Mouse (Mus musculus) mouse embryonic stem cell (cell line): ENCODE measurements around the gene Rpl26.

Source experiments
- in situ Hi-C, 2 experiments: fragments of 300-500 bp; cut with MboI; formaldehyde crosslinking; loops; 1 replicate in 1 of 2; 3 replicates in 1 of 2; pipeline ENCODE4 v1.14.3; 2019 to 2020; ENCODE audit warnings: low sequenced_read_pairs in 2 of 2, low pct_unique_long_range_greater_than_20kb in 1 of 2, mixed read lengths in 1 of 2; ENCODE audit not compliant: unreplicated experiment in 1 of 2

Rpl26 gene

DNA sequence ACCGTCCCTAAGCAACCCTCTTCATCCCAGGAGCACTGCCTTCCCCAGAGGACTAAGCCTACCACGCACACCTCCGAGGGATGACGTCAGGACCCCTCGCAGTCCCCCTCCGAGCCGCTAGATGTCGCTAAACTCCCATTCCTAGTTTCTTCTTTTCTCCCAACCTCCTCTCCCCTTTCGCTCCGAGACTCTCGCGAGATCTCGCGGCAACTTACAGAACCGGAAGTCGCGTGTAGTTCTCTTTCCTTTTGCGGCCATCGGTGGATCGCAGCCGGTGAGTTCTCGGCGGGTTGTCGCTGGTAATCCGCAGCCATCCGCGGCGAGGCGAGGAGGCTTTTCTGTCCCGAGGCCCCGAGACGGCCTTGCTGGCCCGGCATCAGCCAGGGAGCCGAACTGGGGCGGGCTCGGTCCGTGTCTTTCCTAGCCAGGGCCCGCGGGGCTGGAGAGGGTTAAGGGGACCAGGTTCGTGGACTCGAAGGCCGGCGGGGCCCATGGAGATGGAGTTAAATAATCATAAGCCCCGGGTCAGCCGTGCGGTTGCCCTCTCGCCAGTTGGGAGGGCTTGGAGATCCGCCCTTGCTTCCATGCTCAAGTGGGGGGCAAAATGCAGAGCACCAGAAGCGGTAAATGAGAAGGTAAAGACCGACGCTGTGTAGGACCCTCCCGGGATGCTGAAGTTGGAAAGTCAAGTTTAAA is at the start of gene Rpl26:
Gene Rpl26, plus strand, starts transcription at position 233 of the 696 bp plus-strand sequence.
- in situ Hi-C loops, result loop anchor here in 1 of 2 experiments (5.0 kb wide), 1 partner anchor 71 kb away; no protein-coding TSS in a partner anchor

DNA sequence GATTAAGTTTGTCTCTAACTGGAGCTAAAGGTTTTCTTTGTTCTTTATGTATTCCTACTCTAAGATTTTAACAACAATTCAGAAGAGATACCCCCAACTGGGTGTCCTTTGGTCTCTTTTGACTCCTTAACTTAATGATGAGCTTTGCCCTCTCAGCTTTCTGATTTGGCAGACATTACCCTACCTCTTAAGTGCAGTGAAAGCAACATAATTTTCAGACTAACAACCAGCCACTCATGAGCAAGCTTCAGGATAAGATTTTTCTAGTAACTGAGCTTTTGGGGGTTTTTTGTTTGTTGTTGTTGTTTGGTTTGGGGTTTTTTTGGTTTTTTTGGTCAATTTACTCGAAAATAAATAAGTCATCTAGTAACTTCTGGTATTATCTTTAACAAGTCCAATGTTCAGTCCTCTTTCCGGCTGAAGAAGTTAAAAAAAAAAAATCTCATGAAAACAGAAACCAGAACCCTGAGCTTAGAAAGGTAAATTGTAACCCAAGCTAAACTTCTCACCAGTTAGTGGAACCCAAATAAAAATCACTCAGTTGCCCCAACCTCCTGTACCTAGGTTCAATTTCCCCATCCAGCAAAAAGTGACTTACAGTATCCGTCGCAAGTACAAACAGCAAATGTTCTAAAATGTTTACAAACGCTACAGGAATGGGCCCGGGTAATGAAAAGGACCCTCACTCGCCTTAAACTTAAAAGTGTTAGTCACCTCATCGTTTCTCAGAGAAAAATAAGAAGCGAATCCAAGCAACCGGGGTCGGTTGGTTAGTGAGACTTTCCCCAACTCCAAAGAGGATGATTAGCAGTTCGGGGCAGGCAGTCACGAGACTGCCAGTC is 49.5 kb upstream of the Rpl26 start:
- in situ Hi-C loops, result no loop called here

DNA sequence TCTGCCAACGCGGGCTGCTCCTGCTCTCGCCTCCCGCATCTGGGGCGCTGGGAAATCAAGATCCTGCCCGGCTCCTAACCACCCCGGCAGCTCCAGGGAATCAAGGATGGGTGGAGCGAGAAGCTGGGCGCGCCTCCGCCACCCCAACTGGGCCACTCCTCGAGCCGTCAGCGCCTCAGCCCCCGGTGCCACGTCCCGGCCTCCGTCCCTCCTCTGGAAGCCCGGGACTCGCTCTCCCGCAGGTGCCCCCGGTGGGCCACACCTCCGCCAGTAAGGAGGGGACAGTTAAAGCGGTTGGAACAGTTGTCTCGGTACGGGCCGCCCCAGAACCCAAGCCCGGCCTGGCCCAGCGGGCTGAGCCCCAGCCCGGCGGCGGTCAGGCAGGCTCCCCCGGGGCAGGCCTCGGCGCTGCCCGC is 48.9 kb upstream of the Rpl26 start:
- in situ Hi-C loops, result no loop called here

DNA sequence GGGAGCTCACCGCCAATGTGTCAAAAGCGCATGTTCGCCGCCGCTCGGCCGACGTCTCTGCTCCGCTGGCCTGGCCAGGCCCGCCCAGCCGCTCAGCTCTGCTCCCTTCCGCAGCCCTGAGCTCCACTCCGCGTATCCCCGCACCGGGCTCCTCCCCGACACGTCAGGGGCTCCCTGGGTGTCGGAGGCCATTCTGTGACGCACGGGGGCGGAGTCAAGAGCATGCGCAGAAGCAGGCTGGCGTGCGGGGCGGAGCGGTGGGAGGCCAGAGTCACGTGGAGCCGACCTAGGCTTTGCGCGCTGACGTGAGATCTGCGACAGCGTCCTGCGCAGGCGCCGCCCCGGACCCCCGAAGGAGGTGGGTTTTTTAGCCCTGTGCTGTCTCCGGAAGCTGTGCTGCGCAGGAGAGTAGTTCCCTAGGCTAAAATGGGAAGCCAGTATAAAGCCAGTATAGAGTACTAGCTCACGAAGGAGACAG is 48.4 kb upstream of the Rpl26 start:
- in situ Hi-C loops, result no loop called here

DNA sequence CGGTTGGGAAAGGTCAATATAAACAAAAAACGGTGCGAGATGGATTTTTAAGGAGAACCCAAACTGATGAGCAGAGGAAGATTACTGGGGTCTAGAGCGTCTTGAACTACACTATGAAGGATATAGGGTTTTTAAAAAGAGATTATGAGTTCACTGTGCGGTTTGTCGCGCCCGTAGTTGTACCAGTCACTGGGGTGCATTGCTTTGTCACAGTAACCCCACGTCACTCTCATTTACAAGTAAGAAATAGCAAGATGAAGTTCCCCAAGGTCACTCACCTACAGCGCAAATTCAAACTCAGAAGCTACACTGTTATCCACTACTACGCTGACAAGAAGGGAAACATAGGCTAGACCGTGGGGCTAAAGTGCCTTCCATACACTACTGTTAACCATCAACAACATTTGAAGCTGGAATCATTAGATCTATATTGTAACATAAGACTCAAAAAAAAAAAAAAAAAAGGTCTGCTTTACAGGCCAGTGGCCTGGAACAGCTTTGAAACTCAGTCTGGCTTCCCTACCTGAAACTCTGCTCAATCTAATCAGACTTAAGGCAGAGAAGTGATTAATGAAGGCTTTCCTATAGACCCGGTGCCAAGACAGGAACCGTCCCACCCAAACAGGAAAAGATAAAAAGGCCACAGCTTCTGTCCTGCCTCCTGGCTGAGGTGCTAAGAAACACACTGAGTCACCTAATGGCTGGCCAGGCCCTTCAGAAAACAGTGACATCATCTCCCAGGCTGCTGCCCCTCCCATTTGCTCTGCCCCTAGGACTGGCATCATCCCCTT is 47.6 kb upstream of the Rpl26 start:
- in situ Hi-C loops, result no loop called here

DNA sequence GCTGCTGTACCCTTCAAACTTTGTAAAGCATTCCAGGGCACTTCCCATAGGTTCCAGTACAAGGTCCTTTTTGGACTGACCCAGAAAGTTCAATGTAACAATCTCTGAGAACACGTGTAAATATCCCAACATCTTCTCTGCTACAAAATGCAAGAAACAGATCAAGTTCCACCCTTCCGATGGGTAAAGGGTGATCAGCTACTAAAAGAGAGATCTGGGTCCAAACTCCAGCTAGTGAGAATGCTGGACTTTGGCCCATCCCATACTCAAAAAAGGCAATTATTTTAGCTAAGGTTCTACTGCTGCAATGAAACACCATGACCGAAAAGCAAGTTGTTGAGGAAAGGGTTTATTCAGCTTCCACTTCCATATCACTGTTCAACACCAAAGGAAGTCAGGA is 46.8 kb upstream of the Rpl26 start:
- in situ Hi-C loops, result no loop called here

DNA sequence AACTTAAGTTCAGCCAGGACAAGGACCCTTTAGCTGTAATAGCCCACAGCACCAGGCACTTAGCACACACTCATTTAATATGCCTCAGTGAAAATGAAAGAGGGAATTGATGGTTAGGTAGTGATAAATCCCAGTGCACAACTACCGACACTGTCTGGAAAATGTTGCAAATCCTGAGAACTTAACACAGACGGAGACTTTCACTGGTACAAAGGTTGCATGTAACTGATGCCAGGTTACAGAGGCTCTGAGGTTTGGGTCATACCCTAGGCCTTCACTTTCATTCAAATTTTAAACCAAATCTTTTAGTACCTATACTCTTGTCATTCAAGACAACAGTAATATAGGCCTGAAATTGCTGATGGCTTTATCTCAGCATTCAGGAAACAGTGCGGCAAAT is 44.1 kb upstream of the Rpl26 start:
- in situ Hi-C loops, result no loop called here

DNA sequence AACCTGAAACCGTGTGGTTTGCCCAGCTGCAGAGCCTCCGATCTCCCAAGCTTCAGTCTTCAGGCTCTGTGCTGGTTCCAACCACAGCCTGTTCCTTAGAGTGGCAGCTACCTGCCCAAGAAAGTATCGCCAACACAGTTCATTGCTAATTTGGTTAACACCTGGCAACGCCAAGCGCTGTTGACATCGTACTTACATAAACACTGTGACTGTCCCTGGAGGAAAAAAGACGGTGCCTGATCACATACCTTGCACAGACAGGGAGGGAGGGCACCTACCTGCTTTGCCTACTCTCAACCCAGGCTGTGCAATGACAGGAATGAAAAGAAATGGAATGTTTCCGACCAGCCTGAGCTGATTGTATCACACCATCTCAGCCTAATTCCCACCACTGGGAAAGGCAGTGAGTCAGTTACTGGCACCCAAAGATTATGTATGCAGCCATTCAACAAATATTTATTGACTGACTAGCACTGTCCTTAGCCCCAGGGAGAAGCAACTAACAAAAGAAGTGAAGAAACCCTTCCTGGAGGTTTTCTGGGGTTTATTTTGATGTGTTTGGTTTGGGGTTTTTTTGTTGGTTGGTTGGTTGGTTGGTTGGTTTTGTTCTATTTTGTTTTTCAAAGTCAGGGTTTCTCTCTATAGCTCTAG is 41.3 kb upstream of the Rpl26 start:
- in situ Hi-C loops, result no loop called here

DNA sequence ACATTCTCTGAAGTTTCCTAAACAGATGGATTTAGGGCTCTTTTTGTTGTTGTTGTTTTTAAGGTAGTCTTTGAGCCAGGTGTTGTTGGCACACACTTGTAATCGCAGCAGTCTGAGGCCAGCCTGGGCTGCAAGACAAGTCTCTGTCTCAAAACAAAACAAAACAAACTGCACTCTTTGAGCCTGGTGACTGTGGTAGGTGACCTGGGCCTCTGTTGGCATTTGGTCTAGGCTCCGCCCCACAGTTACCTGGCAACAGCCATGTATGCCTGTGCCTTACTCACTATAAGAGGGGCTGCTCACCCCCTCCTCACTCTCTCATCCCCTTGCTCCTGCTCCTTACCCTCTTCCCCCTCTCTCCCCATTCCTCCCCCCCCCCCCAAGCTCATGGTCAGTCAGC is 39.1 kb upstream of the Rpl26 start:
- in situ Hi-C loops, result no loop called here

DNA sequence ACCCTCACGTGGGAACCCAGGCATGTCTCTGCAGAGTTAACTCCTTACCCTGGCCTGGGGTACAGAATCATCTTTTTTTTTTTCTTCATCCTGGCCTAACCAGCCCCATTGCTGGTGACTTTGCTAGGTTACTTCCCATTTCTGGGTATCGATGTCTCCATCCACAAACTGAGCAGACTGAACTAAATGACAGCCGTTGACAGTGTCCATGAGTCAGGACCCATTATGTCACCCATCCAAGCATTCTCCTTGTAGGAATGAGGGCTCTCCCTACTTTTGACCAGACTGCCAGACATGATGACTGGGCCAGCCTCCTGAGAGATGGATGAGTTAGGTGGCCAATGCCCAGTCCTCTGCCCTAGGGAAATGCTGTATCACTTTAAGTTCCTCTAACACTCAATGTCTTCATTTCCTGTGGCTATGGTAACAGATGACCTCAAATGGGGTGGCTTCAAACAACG is 37.7 kb upstream of the Rpl26 start:
- in situ Hi-C loops, result no loop called here

DNA sequence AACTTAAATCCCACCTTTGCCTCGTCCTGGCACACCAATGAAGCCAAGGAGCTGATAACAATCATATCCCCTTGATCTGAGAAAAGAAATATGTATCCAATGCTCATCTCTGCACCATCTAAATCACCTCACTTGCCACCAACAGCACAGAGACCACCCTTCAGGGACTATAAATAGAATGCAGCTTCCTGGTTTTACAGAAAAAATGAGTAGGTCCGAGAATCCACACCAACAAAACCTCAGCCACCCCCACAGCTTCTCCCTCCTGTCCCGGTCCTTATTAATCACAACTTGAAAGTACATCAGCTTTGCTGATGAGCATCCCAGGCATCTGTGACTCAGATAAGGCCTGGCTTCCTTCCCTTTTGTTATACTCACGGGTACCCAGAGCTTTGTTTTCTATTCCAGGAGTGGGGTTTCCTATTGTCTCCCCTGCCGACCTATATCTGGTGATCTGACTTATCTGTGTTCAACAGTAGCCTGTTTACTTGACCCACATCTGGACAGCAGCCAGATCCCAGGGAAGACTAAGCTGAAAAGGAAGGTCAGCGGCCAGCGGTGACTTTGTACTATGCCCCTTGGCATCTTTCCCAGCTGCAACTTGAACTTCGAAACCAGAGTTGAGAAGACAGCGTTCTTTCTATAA is 36.7 kb upstream of the Rpl26 start:
- in situ Hi-C loops, result no loop called here

DNA sequence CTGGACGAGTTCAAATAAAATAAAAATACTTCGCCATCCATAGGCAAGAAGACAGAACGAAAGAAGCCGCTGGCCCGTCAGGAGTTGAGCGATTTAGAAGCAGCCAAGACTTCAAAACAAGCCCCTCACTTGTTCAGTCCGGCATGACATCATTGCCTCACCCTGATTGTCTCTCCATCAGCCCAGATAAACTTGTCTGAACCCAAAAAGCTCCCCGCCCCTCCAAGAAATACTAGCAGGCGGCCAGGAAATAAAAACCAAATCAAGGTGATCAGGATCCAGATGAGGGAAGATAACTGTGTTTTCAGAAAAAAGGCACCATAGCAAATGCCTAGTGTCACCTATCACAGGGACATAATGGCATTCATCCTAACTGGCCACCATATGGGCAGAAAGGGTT is 30.1 kb upstream of the Rpl26 start:
- in situ Hi-C loops, result no loop called here

DNA sequence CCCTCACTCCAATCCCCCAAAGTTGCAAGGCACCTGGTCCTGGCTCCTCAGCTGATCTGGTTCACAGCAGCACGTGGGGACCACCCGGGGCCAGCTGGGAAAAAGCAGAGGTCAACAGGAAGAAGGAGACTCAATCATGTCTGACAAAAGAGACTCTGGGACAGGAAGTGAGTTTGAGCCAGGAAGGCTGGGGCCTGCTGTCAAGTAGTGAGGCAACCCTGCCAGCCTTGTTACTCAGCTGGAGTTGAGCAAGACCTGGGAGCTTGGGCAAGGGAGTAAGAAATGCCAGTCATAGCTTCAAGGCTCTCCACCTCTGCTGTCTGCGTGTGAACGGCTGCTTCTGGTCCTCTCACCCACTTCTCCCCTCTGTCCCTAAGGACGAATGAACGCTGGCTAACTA is 29.6 kb upstream of the Rpl26 start, which contains the start of gene Ndel1:
Gene Ndel1, minus strand, starts transcription at position 111 of the 400 bp plus-strand sequence.
- in situ Hi-C loops, result no loop called here

DNA sequence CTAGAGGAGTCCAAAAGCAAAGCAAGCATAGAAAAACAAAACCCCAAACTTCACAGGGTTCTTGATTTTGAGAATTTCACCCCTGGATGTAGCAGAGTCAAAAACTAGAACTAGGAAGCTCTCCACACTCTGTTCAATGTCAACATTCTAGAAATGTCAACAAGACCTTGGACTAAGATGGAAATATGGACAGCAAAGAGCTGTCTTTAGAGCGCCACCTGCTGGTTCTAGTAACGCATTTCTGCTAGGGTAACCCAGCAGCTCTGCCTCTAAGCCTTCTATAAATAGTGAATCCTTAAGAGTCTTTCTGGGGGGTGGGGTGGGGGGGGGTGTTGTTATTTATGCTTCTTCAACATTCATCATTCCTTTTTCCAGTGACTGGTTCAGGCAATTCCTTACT is 26.5 kb upstream of the Rpl26 start:
- in situ Hi-C loops, result no loop called here

DNA sequence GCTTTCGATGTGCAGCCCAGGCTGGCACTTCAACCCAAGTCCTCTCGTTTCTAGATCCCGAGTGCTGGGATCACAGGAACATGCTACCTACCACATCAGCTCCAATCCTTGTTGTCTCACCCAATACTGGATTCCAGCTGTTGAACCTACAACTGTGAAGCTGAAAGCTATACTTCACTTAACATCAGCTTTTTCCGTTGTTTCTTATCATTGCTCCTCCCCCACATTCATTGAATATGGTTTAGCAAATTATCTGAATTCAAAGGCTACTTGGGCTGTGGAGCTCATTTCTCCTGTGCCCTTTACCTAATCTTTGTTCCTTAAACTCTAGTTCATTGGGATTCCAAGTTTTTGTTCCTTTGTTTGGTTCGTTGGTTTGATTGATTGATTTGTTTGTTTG is 22.6 kb upstream of the Rpl26 start:
- in situ Hi-C loops, result no loop called here

DNA sequence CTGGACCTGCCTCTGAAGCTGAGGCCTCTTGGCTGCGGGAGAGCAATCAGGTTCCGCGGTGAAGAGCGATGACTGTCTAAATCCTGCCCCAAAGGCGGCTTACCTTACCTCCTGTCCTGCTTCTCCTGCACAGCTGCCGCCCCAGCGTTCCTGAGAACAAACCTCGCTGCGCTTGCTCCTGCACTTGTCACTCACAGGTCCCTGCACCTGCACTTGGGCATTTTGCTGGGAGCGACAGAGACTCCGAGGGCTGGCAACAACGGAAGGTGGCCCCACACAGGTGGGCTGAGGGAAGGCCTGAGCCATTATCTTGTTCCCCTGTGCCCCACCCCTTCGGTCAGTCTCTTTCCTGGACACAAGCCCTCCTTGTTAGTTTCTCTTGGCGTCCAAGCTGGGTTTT is 19.3 kb upstream of the Rpl26 start:
- in situ Hi-C loops, result no loop called here

DNA sequence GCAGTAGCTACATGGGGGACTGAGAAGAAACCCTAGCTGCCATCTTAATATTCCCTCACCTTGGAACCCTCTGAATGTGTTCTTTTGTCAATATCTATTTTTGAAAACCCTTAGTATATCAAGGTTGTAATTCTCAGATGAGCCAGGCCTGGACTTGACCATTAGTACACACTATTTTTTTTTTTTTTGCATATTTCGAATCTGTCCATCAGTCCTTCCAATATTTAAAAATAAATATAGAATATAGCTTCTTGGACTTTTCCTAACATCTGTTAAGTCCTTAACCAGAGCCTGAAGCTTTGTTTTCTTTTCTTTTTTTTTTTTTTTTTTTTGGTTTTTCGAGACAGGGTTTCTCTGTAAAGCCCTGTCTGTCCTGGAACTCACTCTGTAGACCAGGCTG is 17.5 kb upstream of the Rpl26 start:
- in situ Hi-C loops, result no loop called here

DNA sequence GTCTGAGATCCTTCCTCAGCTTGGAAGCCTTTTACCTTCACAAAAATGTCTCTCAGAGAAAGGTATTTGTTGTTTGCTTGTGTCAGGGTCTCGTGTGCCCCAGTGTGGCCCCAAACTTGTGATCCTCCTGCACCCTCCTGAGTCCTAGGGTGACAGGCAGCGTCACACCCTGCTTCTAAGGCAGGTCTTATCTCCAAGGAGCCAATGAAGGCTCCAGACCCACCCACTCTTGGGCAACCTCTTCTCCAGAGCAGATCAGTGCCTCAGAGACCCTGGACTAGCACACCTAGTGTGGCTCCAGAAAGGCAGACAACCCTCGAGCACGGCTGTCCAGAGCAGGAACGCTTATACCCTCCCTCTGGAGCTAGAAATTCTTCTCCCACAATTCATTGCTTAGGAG is 17.0 kb upstream of the Rpl26 start:
- in situ Hi-C loops, result no loop called here
